Comparison of ENCODE assay signal across 13 mouse cellular contexts in genomic region chr3:89193853-89194252, GRCm38 (mm10). TPM values are rescaled to one million over a fixed set of nuclear protein-coding genes. Genes with fewer than 3 reads are reported as not detected.
DNase-seq lines count a peak whose midpoint lies in the region; ATAC-seq and TF ChIP-seq lines count a peak whose summit lies in the region.
"Had no signal": no experiment of that assay in that cellular context is flagged by ENCODE, and none has a peak within 500 bp of the region (broad histone marks: within the 10 kb centered on the region; RNA-seq: fewer than 3 reads in every experiment).

No protein-coding gene starts in this region.

- no peak for DNase-seq in hindbrain, postnatal 0 days (ENCODE audit: low spot score)
- peak; percentile 58 for DNase-seq in lung, postnatal 36 days
- DNase-seq in lung, adult 18-20 months, result no peak
- peak; percentile 33 for DNase-seq in brain, adult 2 months (ENCODE audit: low read depth, low spot score)
- DNase-seq in thymus, postnatal 10 days (ENCODE audit: low spot score in 2 of 2), result peak; percentile 50 to 61
- no peak for DNase-seq in adrenal gland, postnatal 36 days
- DNase-seq: adrenal gland, postnatal 14 days; cerebellum, postnatal 25 days had no signal

- WGBS in hindbrain, postnatal 0 days, result 95% methylated on average over 2 of the region's 2 CpGs
- WGBS in hindbrain, embryonic 13.5 days, result 91% methylated on average over 2 of the region's 2 CpGs

- TF ChIP-seq CTCF in hindbrain, postnatal 0 days (IDR thresholded peaks at IDR 0.05; ENCODE audit: low read depth), result peak; percentile 48

- H3K27me3 ChIP-seq in hindbrain, postnatal 0 days (ENCODE audit: insufficient read depth, low read length), result no peaks in the 10 kb centered on the region
- no peaks in the 10 kb centered on the region for H3K27me3 ChIP-seq in hindbrain, embryonic 13.5 days
- H3K27me3 ChIP-seq: midbrain, embryonic 15.5 days had no signal

- no peak for ATAC-seq in hindbrain, postnatal 0 days
- no peak for ATAC-seq in hindbrain, embryonic 13.5 days (ENCODE audit: low FRiP score)
- no peak for ATAC-seq in frontal cortex, adult (ENCODE audit: low TSS enrichment)
- ATAC-seq: midbrain, embryonic 15.5 days had no signal

- no peaks in the 10 kb centered on the region for H3K9me3 ChIP-seq in hindbrain, postnatal 0 days (ENCODE audit: low read length)
- H3K9me3 ChIP-seq in hindbrain, embryonic 13.5 days, result no peaks in the 10 kb centered on the region
- H3K9me3 ChIP-seq: midbrain, embryonic 15.5 days had no signal

- H3K4me1 ChIP-seq in hindbrain, postnatal 0 days (ENCODE audit: insufficient read depth, low read length), result peaks cover 7% of the 10 kb centered on the region; the same call in 1 of the 2 replicates
- peaks cover 15% of the 10 kb centered on the region for H3K4me1 ChIP-seq in hindbrain, embryonic 13.5 days (replicated peaks)

- no peak overlapping the region for H3K9ac ChIP-seq in hindbrain, postnatal 0 days (replicated peaks; ENCODE audit: low read length)
- H3K9ac ChIP-seq in hindbrain, embryonic 13.5 days, result no peak overlapping the region
- H3K9ac ChIP-seq: midbrain, embryonic 15.5 days had no signal

- H3K4me3 ChIP-seq in hindbrain, postnatal 0 days (ENCODE audit: low read length), result no peak overlapping the region
- no peak overlapping the region for H3K4me3 ChIP-seq in hindbrain, embryonic 13.5 days
- H3K4me3 ChIP-seq: midbrain, embryonic 15.5 days had no signal

- H3K4me2 ChIP-seq in hindbrain, postnatal 0 days (ENCODE audit: low read depth, low read length), result no peak overlapping the region
- no peak overlapping the region for H3K4me2 ChIP-seq in hindbrain, embryonic 13.5 days
- H3K4me2 ChIP-seq: liver, embryonic 11.5 days; midbrain, embryonic 15.5 days had no signal

- H3K36me3 ChIP-seq in hindbrain, postnatal 0 days (ENCODE audit: insufficient read depth, low read length), result no peaks in the 10 kb centered on the region
- H3K36me3 ChIP-seq in hindbrain, embryonic 13.5 days, result peaks cover 1% of the 10 kb centered on the region

- H3K27ac ChIP-seq in hindbrain, postnatal 0 days, result no peak overlapping the region
- H3K27ac ChIP-seq in hindbrain, embryonic 13.5 days, result no peak overlapping the region
- H3K27ac ChIP-seq: midbrain, embryonic 15.5 days had no signal

RNA-seq across cellular contexts. Expression of gene Gba, which starts 8.9 kb away (rescaled TPM):
- total RNA-seq in hindbrain, postnatal 0 days (2014; rRNA removed), result 62.5 and 77.4 TPM in 2 replicates
- polyA plus RNA-seq in hindbrain, postnatal 0 days (2015; fragmentation: Nextera tagmentation; extraction: Ambion mirVana), result 45.8 and 46.8 TPM in 2 replicates
- polyA plus RNA-seq in hindbrain, embryonic 13.5 days (2015; fragmentation: Nextera tagmentation; extraction: Ambion mirVana), result 47.9 TPM in 2 replicates
- total RNA-seq in adrenal gland, postnatal 36 days (2021), result 10 to 100 TPM; 64.2 to 70.6 TPM

RNA-seq across cellular contexts. Expression of gene Fam189b, which starts 10.9 kb away (rescaled TPM):
- 15.2 and 19.7 TPM in 2 replicates for total RNA-seq in hindbrain, postnatal 0 days (2014; rRNA removed)
- 29.1 and 29.2 TPM in 2 replicates for polyA plus RNA-seq in hindbrain, postnatal 0 days (2015; fragmentation: Nextera tagmentation; extraction: Ambion mirVana)
- 29.9 and 30.0 TPM in 2 replicates for polyA plus RNA-seq in hindbrain, embryonic 13.5 days (2015; fragmentation: Nextera tagmentation; extraction: Ambion mirVana)
- total RNA-seq in adrenal gland, postnatal 36 days (2021), result 10 to 100 TPM; 13.5 to 17.1 TPM

RNA-seq across cellular contexts. Expression of gene Scamp3, which starts 16.6 kb away (rescaled TPM):
- total RNA-seq in hindbrain, postnatal 0 days (2014; rRNA removed), result 60.4 and 77.5 TPM in 2 replicates
- polyA plus RNA-seq in hindbrain, postnatal 0 days (2015; fragmentation: Nextera tagmentation; extraction: Ambion mirVana), result 139 and 143 TPM in 2 replicates
- polyA plus RNA-seq in hindbrain, embryonic 13.5 days (2015; fragmentation: Nextera tagmentation; extraction: Ambion mirVana), result 127 and 130 TPM in 2 replicates
- 10 to 100 TPM; 77.5 to 96.1 TPM for total RNA-seq in adrenal gland, postnatal 36 days (2021)

RNA-seq across cellular contexts. Expression of gene Thbs3, which starts 21.1 kb away (rescaled TPM):
- 29.4 and 37.9 TPM in 2 replicates for total RNA-seq in hindbrain, postnatal 0 days (2014; rRNA removed)
- 36.8 and 37.2 TPM in 2 replicates for polyA plus RNA-seq in hindbrain, postnatal 0 days (2015; fragmentation: Nextera tagmentation; extraction: Ambion mirVana)
- 53.5 and 60.7 TPM in 2 replicates for polyA plus RNA-seq in hindbrain, embryonic 13.5 days (2015; fragmentation: Nextera tagmentation; extraction: Ambion mirVana)
- total RNA-seq in adrenal gland, postnatal 36 days (2021), result 10 to 100 TPM in 1 of 2 experiments, 1 to 10 TPM in 1; 7.7 to 11.4 TPM
- total RNA-seq: granulocyte monocyte progenitor cell, adult 5-6 weeks had no signal

RNA-seq across cellular contexts. Expression of gene Clk2, which starts 29.3 kb away (rescaled TPM):
- total RNA-seq in hindbrain, postnatal 0 days (2014; rRNA removed), result 36.3 and 43.1 TPM in 2 replicates
- 13.3 and 13.7 TPM in 2 replicates for polyA plus RNA-seq in hindbrain, postnatal 0 days (2015; fragmentation: Nextera tagmentation; extraction: Ambion mirVana)
- polyA plus RNA-seq in hindbrain, embryonic 13.5 days (2015; fragmentation: Nextera tagmentation; extraction: Ambion mirVana), result 23.5 and 24.5 TPM in 2 replicates
- 10 to 100 TPM; 55.2 to 55.7 TPM for total RNA-seq in adrenal gland, postnatal 36 days (2021)

Comparison
In these comparisons a context has a peak if more than half of its experiments do, and no peak if none do; other contexts are left out.
1. DNase-seq: peak in lung, postnatal 36 days (single experiment), brain, adult 2 months (single experiment) and thymus, postnatal 10 days (2 of 2); none in hindbrain, postnatal 0 days (single experiment), lung, adult 18-20 months (0 of 2) and adrenal gland, postnatal 36 days (0 of 2).